Mouse (Mus musculus) CH12.LX (cell line): ENCODE results near the gene Mprip. TPM values are rescaled to one million over a fixed set of nuclear protein-coding genes. Genes with fewer than 3 reads are reported as not detected.

Source experiments
- DNase-seq: peaks from one replicate; pipeline ENCODE4 v3.0.0-alpha.2; 2013; ENCODE audit errors: extremely low read depth
- H3K27ac ChIP-seq: 2 replicates; pipeline ENCODE4 v1.5.1; 2012; ENCODE audit warnings: low read depth, mild to moderate bottlenecking, control low read depth, moderate library complexity; ENCODE audit not compliant: insufficient read depth
- H3K27me3 ChIP-seq: replicated peaks from 2 replicates; pipeline ENCODE3; 2012; ENCODE audit warnings: inconsistent platforms
- H3K36me3 ChIP-seq, 2 experiments: replicated peaks in 1 of 2; 2 replicates each; pipeline versions ENCODE3 to v1.6.1; 2012; ENCODE audit warnings: inconsistent platforms in 1 of 2, low read length in 1 of 2, mild to moderate bottlenecking in 1 of 2, mixed read lengths in 1 of 2, moderate library complexity in 1 of 2; ENCODE audit not compliant: control insufficient read depth in 1 of 2, insufficient read depth in 1 of 2
- H3K4me1 ChIP-seq, 2 experiments: 2 replicates each; pipeline ENCODE4 v1.6.1; 2012; ENCODE audit warnings: inconsistent platforms in 1 of 2, moderate library complexity in 1 of 2; ENCODE audit not compliant: insufficient read depth in 2 of 2, control insufficient read depth in 1 of 2
- H3K4me2 ChIP-seq: 2 replicates; pipeline ENCODE4 v1.6.1; 2012; ENCODE audit warnings: low read depth, mild to moderate bottlenecking, control low read depth; ENCODE audit not compliant: poor library complexity, insufficient read depth, severe bottlenecking
- H3K4me3 ChIP-seq, 3 experiments: fragments of 150-350 bp in 1 of 3; sonication (generic) in 1 of 3; replicated peaks in 1 of 3; 2 replicates each; pipeline versions ENCODE3 to v1.5.1; 2011 to 2012; ENCODE audit warnings: low read depth in 2 of 3, low read length in 2 of 3, mild to moderate bottlenecking in 2 of 3, moderate library complexity in 2 of 3, control low read depth in 1 of 3, improper control_type of control experiment in 1 of 3, inconsistent platforms in 1 of 3, mixed read lengths in 1 of 3; ENCODE audit not compliant: poor library complexity in 1 of 3
- H3K79me2 ChIP-seq: replicated peaks from 2 replicates; pipeline ENCODE4 v1.6.1; 2012; ENCODE audit warnings: mild to moderate bottlenecking, moderate library complexity; ENCODE audit not compliant: control insufficient read depth, poor library complexity, insufficient read depth, severe bottlenecking; ENCODE audit errors: extremely low read depth
- H3K9ac ChIP-seq: 2 replicates; pipeline ENCODE4 v1.6.1; 2012; ENCODE audit warnings: low read depth, mild to moderate bottlenecking, control low read depth, moderate library complexity; ENCODE audit not compliant: insufficient read depth
- H3K9me3 ChIP-seq: replicated peaks from 2 replicates; pipeline ENCODE3; 2012; ENCODE audit warnings: low read length, inconsistent platforms, mixed read lengths
- BHLHE40 ChIP-seq: IDR thresholded peaks from 2 replicates; pipeline ENCODE4 v1.6.1; 2011; ENCODE audit warnings: mild to moderate bottlenecking, low read depth, low read length, improper control_type of control experiment
- CHD1 ChIP-seq: IDR thresholded peaks from 2 replicates; pipeline ENCODE4 v1.6.1; 2012; ENCODE audit warnings: low read depth, low read length, improper control_type of control experiment, inconsistent platforms
- CHD2 ChIP-seq: IDR thresholded peaks from 2 replicates; pipeline ENCODE4 v1.6.1; 2011; ENCODE audit warnings: low read length, improper control_type of control experiment
- EP300 ChIP-seq: IDR thresholded peaks from 2 replicates; pipeline ENCODE4 v1.6.1; 2011; ENCODE audit warnings: low read length, improper control_type of control experiment
- ETS1 ChIP-seq: conservative IDR thresholded peaks from 2 replicates; pipeline ENCODE4 v1.6.1; 2012; ENCODE audit warnings: low read depth, mild to moderate bottlenecking, inconsistent platforms, low read length, improper control_type of control experiment, moderate library complexity
- KAT2A ChIP-seq: IDR thresholded peaks from 2 replicates; pipeline ENCODE4 v1.6.1; 2012; ENCODE audit warnings: low read length, improper control_type of control experiment, inconsistent platforms; ENCODE audit not compliant: insufficient replicate concordance
- MXI1 ChIP-seq: IDR thresholded peaks from 2 replicates; pipeline ENCODE4 v1.6.1; 2011; ENCODE audit warnings: mild to moderate bottlenecking, low read depth, low read length, improper control_type of control experiment
- MYC ChIP-seq: IDR thresholded peaks from 2 replicates; pipeline ENCODE4 v1.6.1; 2011; ENCODE audit warnings: low read depth, mild to moderate bottlenecking, improper control_type of control experiment, low read length
- NELFE ChIP-seq: IDR thresholded peaks from 2 replicates; pipeline ENCODE4 v1.6.1; 2011; ENCODE audit warnings: low read depth, low read length, improper control_type of control experiment
- PAX5 ChIP-seq: IDR thresholded peaks from 2 replicates; pipeline ENCODE4 v1.6.1; 2012; ENCODE audit warnings: low read length, inconsistent platforms, mixed read lengths
- POLR2A ChIP-seq: IDR thresholded peaks from 2 replicates; pipeline ENCODE4 v1.6.1; 2011; ENCODE audit warnings: low read depth, mild to moderate bottlenecking, improper control_type of control experiment, low read length
- POLR2AphosphoS2 ChIP-seq: IDR thresholded peaks from 2 replicates; pipeline ENCODE4 v1.6.1; 2011; ENCODE audit warnings: low read depth, low read length, improper control_type of control experiment
- RCOR1 ChIP-seq: conservative IDR thresholded peaks from 2 replicates; pipeline ENCODE4 v1.6.1; 2012; ENCODE audit warnings: low read depth, mild to moderate bottlenecking, inconsistent platforms, low read length, improper control_type of control experiment
- SIN3A ChIP-seq: IDR thresholded peaks from 2 replicates; pipeline ENCODE4 v1.6.1; 2012; ENCODE audit warnings: low read length, improper control_type of control experiment, inconsistent platforms
- SMC3 ChIP-seq: IDR thresholded peaks from 2 replicates; pipeline ENCODE4 v1.6.1; 2011; ENCODE audit warnings: low read depth, low read length, improper control_type of control experiment
- TBP ChIP-seq: conservative IDR thresholded peaks from 2 replicates; pipeline ENCODE4 v1.6.1; 2011; ENCODE audit warnings: low read depth, low read length, improper control_type of control experiment
- UBTF ChIP-seq: IDR thresholded peaks from 2 replicates; pipeline ENCODE4 v1.6.1; 2012; ENCODE audit warnings: low read depth, mild to moderate bottlenecking, inconsistent platforms, low read length, improper control_type of control experiment, moderate library complexity
- USF1 ChIP-seq: IDR thresholded peaks from 2 replicates; pipeline ENCODE4 v1.6.1; 2014; ENCODE audit warnings: low read depth, mild to moderate bottlenecking, inconsistent platforms, low read length, improper control_type of control experiment
- USF2 ChIP-seq: conservative IDR thresholded peaks from 2 replicates; pipeline ENCODE4 v1.6.1; 2011; ENCODE audit warnings: low read depth, low read length, improper control_type of control experiment
- ZC3H11A ChIP-seq: IDR thresholded peaks from 2 replicates; pipeline ENCODE4 v1.6.1; 2012; ENCODE audit warnings: low read depth, mild to moderate bottlenecking, inconsistent platforms, low read length, improper control_type of control experiment
- ZKSCAN1 ChIP-seq: IDR thresholded peaks from 2 replicates; pipeline ENCODE4 v1.6.1; 2012; ENCODE audit warnings: low read depth, inconsistent platforms, low read length, improper control_type of control experiment, borderline replicate concordance
- ZNF384 ChIP-seq: IDR thresholded peaks from 2 replicates; pipeline ENCODE4 v1.6.1; 2012; ENCODE audit warnings: low read depth, low read length, improper control_type of control experiment, inconsistent platforms
- dilution Hi-C: fragments of 300-500 bp; cut with MboI; formaldehyde crosslinking; loops from 2 replicates; pipeline ENCODE4 v1.14.3; 2020; ENCODE audit warnings: low sequenced_read_pairs; ENCODE audit not compliant: extremely low pct_unique_long_range_greater_than_20kb, extremely low pct_ligation_motif_present
- in situ Hi-C: fragments of 300-500 bp; cut with MboI; formaldehyde crosslinking; loops from 3 replicates; pipeline ENCODE4 v1.14.3; 2019; ENCODE audit warnings: low sequenced_read_pairs, low pct_ligation_motif_present, low pct_unique_long_range_greater_than_20kb, mixed read lengths
- polyA plus RNA-seq: library from polyadenylated mRNA; unstranded; fragments of >175 nt; gene quantifications from 2 replicates; pipeline ENCODE4 v1.2.1, GENCODE M21; 2012; ENCODE audit warnings: low read depth; ENCODE audit not compliant: insufficient read length
- total RNA-seq, 2 experiments: library from RNA; depleted of rRNA; stranded (reverse); fragments of 300-350 nt in 1 of 2; fragments of >200 nt in 1 of 2; gene quantifications; 2 replicates each; pipeline ENCODE4 v1.2.3; 2012 to 2014

Gene Mprip
- total and polyA plus RNA-seq, 3 experiments = 50.6 to 59.5 (median 56.4) TPM

DNA sequence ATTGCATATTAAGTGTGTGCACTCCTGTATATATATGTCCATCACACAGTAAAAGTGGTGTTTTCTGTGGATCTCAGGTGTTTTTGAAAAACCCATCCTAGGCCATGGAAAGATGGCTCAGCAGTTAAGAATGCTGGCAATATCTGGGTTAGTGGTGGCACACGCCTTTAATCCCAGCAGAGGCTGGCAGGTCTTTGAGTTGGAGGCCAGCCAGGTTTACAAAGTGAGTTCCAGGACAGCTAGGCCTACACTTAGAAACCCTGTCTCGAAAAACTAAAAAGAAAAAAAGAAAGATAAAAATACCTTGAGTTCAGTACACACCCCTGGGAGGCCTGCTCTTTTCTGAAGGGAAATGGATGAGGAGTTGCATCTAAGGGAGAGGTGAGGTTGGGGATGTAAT is 60.3 kb downstream of the Mprip start:
- Histone ChIP-seq H3K4me1 (no peaks in the 10 kb centered on the region), H3K4me3 (no peak overlapping the region), H3K27ac (no peak overlapping the region), H3K27me3 (no peaks in the 10 kb centered on the region), H3K36me3 (peaks cover 0 to 7% of the 10 kb centered on the region in 2 experiments), H3K4me2 (no peak overlapping the region), H3K79me2 (no peaks in the 10 kb centered on the region), H3K9ac (no peak overlapping the region), H3K9me3 (no peaks in the 10 kb centered on the region)
- in situ Hi-C loops = no loop called here
- no peak for TF ChIP-seq KAT2A
- TF ChIP-seq BHLHE40 = no peak
- TF ChIP-seq MYC = no peak
- no peak for TF ChIP-seq EP300
- TF ChIP-seq ZKSCAN1 = no peak
- no peak for TF ChIP-seq SMC3
- no peak for TF ChIP-seq CHD1
- TF ChIP-seq PAX5 = no peak
- DNase-seq = no peak
- dilution Hi-C loops = no loop called here

DNA sequence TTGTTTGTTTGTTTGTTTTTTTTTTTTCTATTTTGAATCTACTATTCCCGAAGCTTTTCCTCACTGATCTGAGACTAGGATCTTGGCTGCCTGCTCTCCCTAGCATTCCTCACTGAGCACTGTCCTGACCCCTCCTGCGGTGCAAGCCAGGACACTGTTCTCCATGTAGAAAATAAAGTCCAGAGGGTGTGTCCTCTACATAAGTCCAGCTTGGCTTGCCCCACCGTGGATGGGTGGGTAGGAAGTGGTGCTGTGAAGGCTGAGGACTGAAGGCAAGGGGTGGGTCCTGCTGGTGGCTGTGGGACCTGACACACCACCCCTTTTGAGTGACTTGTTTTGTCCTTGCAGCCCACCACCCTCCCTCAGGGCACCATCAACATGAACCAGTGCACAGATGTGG is 66.1 kb downstream of the Mprip start:
- no peak overlapping the region for H3K27ac ChIP-seq
- dilution Hi-C loops = no loop called here
- no peaks in the 10 kb centered on the region for H3K27me3 ChIP-seq
- no peaks in the 10 kb centered on the region for H3K9me3 ChIP-seq
- no peak overlapping the region for H3K4me2 ChIP-seq
- H3K79me2 ChIP-seq = no peaks in the 10 kb centered on the region
- TF ChIP-seq ETS1 (no peak), EP300 (no peak), TBP (no peak), CHD2 (no peak), USF1 (no peak), ZC3H11A (no peak), USF2 (no peak), UBTF (no peak), MXI1 (no peak), POLR2A (no peak), RCOR1 (no peak), MYC (no peak), POLR2AphosphoS2 (no peak), ZKSCAN1 (no peak), NELFE (no peak), ZNF384 (no peak), SIN3A (no peak), BHLHE40 (no peak)
- H3K4me1 ChIP-seq = no peaks in the 10 kb centered on the region
- in situ Hi-C loops = no loop called here
- no peak overlapping the region for H3K9ac ChIP-seq
- no peak for DNase-seq
- no peak overlapping the region for H3K4me3 ChIP-seq
- peaks cover 0 to 45% of the 10 kb centered on the region in 2 experiments for H3K36me3 ChIP-seq
